Mouse (Mus musculus): ENCODE measurements around the gene Fryl. TPM values are rescaled to one million over a fixed set of nuclear protein-coding genes. Genes with fewer than 3 reads are reported as not detected.
"Not testable (repeated sequence)": the region's sequence is repeated elsewhere in the genome, so short reads cannot be mapped to it uniquely, and the experiment has no call there.

The Fryl gene
- total and polyA plus RNA-seq, 3 experiments = 31.5 to 43.3 (median 40.7) TPM

GRCm38 (mm10) chr5:73011806-73012205 is 244.6 kb downstream of the Fryl start:
- DNase-seq = not testable (repeated sequence)

- DNase-seq = peak; percentile 34
Measured at GRCm38 (mm10) chr5:73008230-73008629, 248.2 kb downstream of the Fryl start.

GRCm38 (mm10) chr5:73007582-73007959 is 248.8 kb downstream of the Fryl start:
- no peak for DNase-seq

GRCm38 (mm10) chr5:73006784-73007581 is 249.4 kb downstream of the Fryl start, which contains the start of gene Slc10a4:
Gene Slc10a4, plus strand, starts transcription at chr5:73006883.
- peak; percentile 71 for DNase-seq

DNA sequence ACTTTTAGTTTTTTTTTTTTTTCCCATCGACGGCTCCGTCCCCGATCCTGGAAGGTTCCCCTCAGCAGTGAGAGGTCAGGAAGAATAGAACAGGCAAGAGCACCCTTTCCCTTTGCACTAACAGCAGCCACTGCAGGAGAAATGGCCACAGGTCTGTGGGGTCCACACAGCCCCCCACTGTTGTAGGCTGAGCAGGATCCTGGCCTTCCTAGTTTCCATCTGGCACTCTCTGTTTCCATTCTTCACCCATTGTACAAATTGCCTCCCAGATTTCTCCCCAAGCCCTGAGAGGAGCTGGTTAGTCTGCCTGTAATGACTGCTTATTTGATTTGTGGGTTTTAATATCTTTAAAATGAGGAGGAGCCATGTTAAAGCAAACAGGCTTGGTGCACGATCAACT is 252.4 kb downstream of the Fryl start:
- DNase-seq = no peak

DNA sequence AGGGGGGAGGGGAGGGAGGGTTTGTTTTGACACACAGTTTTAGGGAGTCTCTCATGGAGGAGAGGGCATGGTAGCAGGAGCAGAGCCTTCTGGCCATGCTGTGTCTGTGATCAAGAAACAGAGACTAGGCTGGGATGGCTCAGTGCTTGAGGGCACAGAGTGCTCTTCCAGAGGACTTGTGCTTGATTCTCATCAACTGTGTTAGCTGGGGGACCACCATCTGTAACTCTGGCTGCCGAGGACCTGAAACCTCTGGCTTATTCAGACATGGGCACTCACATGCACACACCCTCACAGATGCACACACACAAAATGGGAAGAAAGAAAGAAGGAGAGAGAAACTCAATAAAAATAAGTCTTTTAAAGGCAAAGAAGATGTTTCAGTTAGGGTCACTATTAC is 257.9 kb downstream of the Fryl start:
- not testable (repeated sequence) for DNase-seq

GRCm38 (mm10) chr5:72995379-72995778 is 261.0 kb downstream of the Fryl start:
- no peak for DNase-seq

GRCm38 (mm10) chr5:72994928-72995327 is 261.5 kb downstream of the Fryl start:
- no peak for DNase-seq

GRCm38 (mm10) chr5:72994424-72994823 is 262.0 kb downstream of the Fryl start:
- no peak for DNase-seq

GRCm38 (mm10) chr5:72992474-72992873 is 263.9 kb downstream of the Fryl start:
- no peak for DNase-seq

DNA sequence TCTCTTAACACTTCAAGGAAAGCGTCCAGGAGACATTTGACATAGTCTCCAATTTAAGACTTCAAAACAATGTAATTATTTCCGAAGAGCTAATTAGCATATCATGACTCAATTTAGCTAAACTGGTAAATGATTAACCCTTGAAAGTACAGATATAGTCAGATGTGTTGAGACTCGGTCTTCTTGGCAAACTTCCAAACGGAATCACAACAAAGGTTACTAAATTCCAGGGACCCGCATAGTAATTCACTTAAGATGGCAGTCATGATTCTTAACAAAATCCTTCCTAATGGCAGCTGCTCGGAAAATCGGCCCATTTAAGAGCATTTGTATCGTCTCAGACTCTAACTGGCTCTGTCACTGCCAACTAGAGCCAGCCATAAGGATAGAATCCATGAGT is 266.7 kb downstream of the Fryl start:
- DNase-seq = no peak

DNA sequence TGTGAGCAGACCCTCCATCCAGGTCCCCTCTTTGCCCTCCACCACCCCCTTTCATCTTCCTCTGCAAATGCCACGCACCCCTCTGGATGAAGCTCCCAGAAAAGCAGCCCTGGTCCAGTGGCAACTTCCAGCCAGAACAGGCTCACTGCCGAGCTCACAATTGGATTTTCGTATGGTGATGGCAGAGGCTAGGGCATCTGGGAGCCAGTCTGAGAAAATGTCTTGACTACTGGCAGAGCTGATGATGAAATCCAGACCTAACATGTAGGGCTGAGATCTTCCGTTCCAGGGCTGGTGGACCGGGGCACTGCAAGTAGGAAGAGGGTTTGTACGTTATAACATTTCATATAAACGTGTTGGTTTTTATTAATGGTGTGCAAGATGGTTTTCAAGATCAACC is 268.6 kb downstream of the Fryl start:
- no peak for DNase-seq

- peak; percentile 33 for DNase-seq
Measured at GRCm38 (mm10) chr5:72984091-72984490, 272.3 kb downstream of the Fryl start.

GRCm38 (mm10) chr5:72976539-72976938 is 279.9 kb downstream of the Fryl start:
- DNase-seq = no peak

- DNase-seq = no peak
Measured at GRCm38 (mm10) chr5:72975996-72976395, 280.4 kb downstream of the Fryl start.

DNA sequence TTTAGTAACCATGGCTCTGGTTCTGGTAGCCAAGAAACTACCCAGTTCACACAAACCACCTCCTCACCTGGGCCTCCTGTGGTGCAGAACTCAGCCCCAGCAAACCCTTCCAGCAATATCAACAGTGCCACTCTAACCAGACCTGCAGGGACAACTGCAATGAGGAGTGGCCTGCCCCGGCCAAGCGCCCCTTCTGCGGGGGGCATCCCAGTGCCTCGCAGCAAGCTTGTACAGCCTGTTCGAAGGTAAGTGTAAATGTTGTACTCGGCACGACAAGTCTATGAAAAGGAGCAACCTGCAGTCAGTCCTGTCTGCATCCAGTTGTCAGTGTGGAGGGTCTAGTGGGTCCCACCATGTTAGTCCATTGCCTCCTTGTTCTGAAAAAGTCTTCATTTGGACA is 281.8 kb downstream of the Fryl start, which contains the start of gene Gm10135:
TSS of gene Gm10135 (minus strand) at position 101 of the 400 bp plus-strand sequence.
- DNase-seq = no peak

DNA sequence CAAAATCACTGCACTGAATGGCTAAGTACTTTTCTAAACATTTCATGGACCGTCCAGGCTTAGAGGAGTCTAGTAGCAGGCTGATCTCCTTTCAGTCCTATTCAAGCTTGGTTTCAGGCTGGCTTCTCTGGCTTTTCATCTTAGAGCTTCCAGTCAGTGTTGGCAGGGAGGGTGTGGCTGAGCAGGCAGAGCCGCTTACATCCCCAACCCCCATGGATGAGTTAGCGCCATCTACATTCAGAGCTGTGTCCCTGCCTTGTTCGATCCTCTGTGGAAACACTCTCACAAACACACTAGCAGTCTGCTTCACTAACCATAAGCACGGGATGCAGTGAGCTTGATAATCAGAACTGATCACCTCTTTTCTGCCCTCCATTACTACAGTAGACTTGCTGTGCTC is 283.5 kb downstream of the Fryl start:
- DNase-seq = no peak

GRCm38 (mm10) chr5:72972435-72972834 is 284.0 kb downstream of the Fryl start:
- DNase-seq = no peak

Other genes with a start within 250 kb of the Fryl start
- 10 to 100 TPM in 1 of 2 experiments, 1 to 10 TPM in 1; 6.6 to 10.3 TPM for gene Slc10a4, start 249.7 kb downstream of the Fryl start, total RNA-seq (2021)
- 13.5 and 19.8 TPM in 2 replicates for gene Slc10a4, start 249.7 kb downstream of the Fryl start, polyA plus RNA-seq (2012; rRNA removed)
- gene Ociad1, start 36.2 kb upstream of the Fryl start, total RNA-seq (2021) = 100 to 1,000 TPM; 238 to 275 TPM
- 113 and 114 TPM in 2 replicates for gene Ociad1, start 36.2 kb upstream of the Fryl start, polyA plus RNA-seq (2012; rRNA removed)
- 10 to 100 TPM; 19.3 to 32.9 TPM for gene Ociad2, start 84.4 kb upstream of the Fryl start, total RNA-seq (2021)
- gene Ociad2, start 84.4 kb upstream of the Fryl start, polyA plus RNA-seq (2012; rRNA removed) = 0.83 and 1.1 TPM in 2 replicates
- gene Cwh43, start 149.5 kb upstream of the Fryl start, total RNA-seq (2021) = under 1 TPM in 1 of 2 experiments, not detected in 1; 0.14 TPM
- gene Cwh43, start 149.5 kb upstream of the Fryl start, polyA plus RNA-seq (2012; rRNA removed) = not detected in 2 replicates
- 10 to 100 TPM; 39.8 to 49.4 TPM for gene Dcun1d4, start 224.4 kb upstream of the Fryl start, total RNA-seq (2021)
- 2.3 and 3.5 TPM in 2 replicates for gene Dcun1d4, start 224.4 kb upstream of the Fryl start, polyA plus RNA-seq (2012; rRNA removed)